Mouse (Mus musculus): ENCODE measurements at regions not wholly inside any gene's neighbourhood (a gene's known extent, or its start where the extent isn't known, plus 50 kb on each side); places are given as distances from the start of the nearest gene placed in this dataset.
A peak's percentile ranks its signal among the peaks of the same experiment; 100 is the strongest.
"Not testable (repeated sequence)": the region's sequence is repeated elsewhere in the genome, so short reads cannot be mapped to it uniquely, and the experiment has no call there.

DNA sequence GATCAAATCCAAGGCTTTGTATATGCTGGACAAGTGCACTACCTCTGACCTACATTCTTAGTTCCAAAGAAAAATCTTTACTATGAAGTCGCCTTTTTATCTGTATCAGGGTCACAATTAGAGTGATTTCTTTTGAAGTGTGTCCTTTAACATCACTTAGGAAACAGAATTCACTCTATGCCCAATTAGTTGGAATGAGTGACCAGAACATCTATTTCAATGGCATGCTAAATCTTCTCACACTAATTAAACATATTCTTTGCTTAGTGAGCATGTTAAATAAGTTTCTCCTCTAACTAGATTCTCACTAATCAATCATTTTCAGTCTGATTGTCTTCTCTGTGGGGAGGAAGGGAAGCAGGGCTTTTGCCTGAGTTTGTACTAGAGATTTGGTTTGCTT, 84.9 kb downstream of the Arl6ip6 start:
- DNase-seq (ENCODE audit: low spot score in 2 of 2), result no peak

DNA sequence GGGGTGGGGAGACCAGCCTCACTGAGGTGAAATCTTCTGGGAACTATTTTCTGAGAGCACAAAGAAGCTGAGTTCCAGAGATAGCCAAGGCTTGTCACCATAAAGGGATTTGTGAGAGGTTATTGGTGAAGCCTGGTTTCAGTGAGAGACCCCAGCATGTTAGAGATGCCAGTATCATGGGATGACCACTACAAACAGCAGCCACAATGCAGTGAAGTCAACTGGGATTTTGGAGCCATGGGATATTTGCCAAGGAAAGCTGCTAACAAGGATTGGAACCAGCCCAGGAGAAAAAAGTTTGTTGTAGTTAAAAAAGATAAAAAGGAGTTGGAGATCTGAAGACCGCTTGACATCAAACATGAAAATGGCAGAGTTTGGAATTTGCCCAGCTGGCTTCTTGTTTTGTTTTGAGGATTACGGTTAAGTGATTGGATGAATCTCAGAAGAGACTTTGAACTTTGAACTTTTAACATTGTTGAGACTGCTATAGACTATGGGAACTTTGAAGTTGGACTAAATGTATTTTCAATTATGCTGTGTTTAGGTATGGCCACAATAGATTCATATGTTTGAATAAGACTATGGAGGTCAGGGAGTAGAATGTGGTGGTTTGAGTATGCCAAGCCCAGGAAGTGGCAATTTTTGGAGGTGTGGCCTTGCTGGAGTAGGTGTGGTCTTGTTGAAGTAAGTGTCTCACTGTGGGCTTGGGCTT, 110.3 kb downstream of the Arl6ip6 start:
- DNase-seq (ENCODE audit: low spot score in 2 of 2), result no peak

DNA sequence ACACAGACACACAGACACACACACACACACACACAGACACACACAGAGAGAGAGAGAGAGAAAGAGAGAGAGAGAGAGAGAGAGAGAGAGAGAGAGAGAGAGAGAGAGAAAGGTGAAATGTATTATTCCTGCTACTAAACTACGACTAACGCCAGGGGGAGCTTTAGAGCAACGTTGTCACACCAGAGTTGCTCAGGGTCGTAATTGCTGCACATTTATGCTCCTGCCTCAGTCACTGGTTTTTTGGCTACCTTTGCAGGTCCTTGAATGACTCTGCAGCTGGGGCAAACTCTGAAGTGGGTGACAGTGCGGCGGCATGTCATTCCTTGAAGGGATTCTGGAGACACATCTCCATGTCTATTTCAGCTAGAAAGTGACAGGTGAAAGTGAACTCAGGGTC, 139.2 kb downstream of the Arl6ip6 start:
- no peak for DNase-seq (ENCODE audit: low spot score in 2 of 2)

DNA sequence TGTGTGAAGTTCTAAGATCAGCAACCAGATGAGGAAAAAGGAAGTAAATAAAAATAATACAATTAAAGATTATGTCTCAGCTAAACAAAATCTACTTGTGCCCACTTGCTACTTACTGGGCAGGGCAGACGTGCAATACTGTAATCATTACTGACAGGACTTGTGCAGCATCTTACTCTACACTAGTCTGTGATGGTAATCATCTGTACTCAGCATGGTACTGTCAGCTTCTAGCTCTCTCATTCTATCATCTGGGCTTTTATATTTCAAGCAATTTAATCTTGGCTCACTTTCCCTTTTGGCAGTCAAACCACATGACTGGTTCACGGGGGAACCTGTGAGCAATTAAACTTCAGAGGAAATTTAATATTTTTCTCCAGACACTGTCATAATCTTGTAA, 167.5 kb downstream of the Arl6ip6 start:
- no peak for DNase-seq (ENCODE audit: low spot score in 2 of 2)

DNA sequence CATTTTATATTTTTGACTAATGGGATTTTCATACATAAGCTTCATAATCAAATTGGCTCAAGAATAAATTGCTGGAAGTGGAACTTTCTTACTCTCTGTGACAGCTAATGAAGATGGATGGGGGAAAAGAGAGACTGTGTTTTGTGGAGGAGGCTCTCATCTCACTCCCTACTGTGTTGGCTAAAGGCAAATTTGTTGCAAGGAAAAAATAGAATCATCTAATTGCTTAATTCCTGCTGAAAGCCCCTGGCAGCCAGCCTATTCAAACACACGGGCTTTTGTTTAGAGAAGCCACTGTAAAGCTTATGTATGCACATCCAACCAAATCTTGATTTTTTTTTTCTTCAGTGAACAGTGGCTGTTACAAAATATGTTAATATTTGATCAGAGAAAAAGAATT, 190.8 kb downstream of the Arl6ip6 start:
- peak in 1 of 2 experiments; percentile 2 for DNase-seq (ENCODE audit: low spot score in 2 of 2)

DNA sequence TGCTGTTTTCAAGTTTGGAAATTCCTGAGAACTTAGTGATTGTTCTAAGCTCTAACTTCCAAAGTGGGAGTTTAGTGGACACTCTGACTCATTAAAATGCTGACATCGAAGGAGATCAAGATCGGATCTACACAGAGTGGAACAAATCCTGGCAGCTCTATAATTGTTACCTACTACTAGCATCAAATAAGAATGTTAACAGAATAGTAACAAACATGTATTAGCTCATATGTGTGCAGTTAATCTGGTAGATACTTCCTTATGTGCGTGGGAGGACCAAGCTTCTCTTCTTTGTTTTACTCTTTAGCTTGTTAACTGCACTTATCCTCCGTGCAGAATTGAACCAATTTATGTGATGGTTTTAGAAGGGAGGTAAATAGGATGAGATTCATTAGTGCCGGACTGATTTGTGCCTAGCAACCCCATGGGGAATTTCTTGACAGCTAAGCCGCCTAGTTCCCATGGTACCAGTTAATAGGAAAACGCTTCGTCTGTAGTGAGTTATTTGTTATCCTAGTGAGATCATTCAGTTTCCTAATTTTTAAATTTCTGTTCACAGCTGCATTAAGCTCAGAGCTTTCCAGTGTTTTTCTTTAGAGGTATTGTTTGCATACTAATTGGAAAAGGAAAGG, 193.1 kb downstream of the Arl6ip6 start:
- DNase-seq (ENCODE audit: low spot score in 2 of 2), result no peak

DNA sequence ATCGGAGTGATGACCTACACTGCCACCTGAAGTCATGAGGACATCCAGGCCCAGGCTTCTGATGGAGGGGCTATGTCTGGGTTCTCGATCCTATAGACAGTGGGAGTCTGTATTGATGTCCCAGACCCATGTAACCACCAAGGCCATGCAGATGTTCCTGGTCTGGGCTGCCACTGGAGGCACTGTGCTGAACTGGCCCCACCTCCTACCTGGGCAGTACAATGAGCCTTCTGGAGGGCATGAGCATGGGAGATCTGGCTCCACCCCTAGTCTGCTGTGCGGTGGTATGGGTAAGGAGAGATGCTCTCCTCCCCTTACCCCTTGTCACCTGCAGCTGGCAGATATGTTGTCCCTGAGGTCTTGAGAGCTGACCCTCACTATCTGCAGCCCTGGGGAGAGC, 197.1 kb downstream of the Arl6ip6 start:
- DNase-seq (ENCODE audit: low spot score in 2 of 2), result no peak

DNA sequence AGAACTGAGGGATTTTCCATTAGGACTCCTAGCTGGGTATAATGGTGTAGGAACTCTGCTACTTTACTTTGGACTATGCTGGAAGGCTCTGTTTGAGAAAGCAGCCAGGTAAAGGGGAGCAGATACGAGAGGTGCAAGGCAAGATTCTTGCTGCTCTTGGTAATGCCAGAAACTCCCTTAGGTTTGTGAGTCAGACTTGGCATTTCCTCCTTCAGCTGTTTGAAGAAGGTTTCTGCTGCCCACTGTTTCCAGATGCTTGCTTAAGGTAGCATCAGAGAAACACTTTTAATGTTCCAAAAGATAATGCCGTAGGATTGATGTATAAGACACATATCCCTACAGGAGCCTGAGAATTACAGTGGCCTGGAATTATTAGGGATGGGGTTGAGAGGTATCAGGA, 222.9 kb downstream of the Arl6ip6 start:
- no peak for DNase-seq (ENCODE audit: low spot score in 2 of 2)

DNA sequence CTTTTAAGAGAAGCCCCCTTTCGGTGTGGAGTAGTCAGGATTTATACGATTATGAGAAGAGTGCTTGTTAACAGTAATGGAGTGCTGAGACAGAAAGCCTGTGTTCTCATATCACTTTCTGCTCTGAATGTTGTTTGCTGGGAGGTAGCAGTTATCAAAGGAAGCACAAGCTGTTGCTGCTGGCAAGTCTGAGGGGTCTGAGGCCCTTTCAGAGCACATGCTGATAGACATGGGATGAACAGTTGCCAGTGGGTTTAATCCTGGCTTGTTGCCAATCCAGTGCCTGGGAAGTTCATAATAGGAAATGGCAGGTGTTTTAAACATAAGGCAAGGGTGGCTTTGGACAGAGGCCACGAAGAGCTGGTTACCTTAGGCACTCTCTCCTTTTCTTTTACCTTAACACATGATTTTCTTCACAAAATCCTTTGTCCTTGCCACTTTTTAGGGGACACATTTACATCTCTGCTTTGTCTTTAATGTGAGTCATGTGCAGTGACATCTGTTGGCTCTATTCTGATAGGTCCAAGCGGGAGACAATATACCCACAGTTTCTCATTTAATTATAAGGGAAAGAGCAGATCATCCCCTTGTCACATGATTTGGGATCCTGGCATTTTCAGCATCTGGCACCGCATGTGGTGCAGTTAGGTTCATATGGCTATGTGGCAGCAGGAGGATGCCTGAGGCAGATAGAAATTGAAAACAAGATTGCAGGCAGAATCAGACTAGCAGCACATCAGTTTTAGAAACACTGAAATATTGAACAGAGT, 245.7 kb downstream of the Arl6ip6 start:
- no peak for DNase-seq (ENCODE audit: low spot score in 2 of 2)

DNA sequence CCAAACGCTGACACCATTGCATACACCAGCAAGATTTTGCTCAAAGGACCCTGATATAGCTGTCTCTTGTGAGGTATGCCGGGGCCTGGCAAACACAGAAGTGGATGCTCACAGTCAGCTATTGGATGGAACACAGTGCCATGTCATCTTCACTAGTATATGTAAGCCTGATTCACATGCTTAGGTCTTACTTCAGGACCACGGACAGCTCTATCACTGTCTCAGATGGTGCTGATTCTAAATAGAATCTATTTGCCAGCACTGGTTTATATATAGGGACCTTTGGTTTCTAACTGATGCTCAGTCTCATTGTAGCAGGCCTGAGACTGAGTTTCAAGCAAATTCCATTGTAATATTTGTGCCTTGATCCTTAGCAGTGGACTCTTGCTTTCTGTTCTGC, 248.8 kb downstream of the Arl6ip6 start:
- DNase-seq (ENCODE audit: low spot score in 2 of 2), result not testable (repeated sequence)

DNA sequence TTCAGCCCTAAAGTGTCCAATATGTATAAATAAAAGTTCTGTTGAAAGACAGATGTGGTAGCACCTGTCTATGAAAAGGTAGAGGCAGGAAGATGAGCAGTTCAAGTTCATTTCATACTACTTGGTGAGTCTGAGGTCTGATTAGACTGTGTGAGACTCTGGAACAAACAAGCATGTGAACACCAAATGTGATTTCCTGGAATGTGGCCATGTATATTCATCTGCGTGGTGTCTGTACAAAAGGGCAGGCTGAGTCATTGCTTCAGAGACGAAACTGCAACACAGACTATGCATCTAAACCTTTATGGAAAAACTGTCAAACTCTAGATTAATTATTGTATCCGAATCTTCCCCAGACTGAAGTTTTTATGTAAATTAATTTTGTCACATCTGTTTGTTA, 268.7 kb downstream of the Arl6ip6 start:
- DNase-seq (ENCODE audit: low spot score in 2 of 2), result no peak

DNA sequence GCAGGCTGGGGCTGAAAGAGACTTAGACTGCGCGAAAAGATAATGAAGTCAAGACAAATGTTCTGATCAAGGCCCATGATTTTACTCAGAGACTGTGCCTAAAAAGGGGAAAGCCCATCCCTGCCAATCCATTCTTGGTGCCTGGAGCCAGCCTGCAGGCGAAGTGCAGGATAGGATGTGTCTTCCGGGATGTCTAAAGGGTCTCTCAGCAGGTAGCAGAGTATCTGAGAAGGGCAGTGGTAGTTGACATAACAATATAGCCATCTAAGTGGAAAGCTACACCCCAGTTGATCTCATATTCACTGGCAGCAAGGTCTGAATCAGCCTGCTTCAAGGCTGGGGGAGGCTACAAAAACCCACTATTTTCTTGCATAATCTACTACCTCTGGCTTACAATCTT, 282.9 kb downstream of the Arl6ip6 start:
- no peak for DNase-seq (ENCODE audit: low spot score in 2 of 2)

DNA sequence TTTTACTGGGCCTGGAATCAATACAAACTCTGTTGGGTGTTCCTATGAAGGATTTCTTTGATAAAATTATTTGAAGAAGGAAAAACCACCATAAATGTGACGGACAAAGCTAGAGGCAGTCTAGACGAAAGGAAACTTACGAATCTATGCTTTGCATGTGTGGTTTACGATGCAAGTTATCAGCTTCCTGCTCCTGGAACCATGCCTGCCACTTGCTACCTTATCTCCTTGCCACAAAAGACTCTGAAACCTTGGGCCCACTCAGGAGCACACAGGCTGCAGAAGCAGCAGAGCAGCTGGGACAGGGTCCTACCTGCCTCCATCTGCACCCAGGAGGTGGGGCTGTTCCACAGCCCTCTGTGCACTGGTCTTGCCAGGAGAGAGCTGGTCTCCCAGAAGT, 287.5 kb downstream of the Arl6ip6 start:
- not testable (repeated sequence) for DNase-seq (ENCODE audit: low spot score in 2 of 2)

DNA sequence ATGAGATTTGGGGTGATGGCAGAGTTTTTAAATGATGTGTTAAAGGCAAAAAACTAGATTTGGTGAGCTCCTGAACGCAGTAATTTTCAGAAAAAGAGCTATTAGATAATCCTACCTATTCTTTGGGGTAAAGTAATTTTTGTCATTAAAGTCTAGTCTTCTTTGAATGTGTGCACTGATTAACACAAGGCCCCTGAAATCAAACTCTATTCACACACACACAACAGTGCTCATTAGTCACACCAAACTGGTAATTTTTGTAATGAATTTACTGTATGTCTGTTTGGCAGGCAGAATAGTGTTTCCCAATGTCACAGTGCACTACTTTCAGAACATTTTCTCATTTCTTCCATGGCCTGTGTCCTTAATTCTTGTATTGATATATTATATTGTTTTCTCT, 296.8 kb downstream of the Arl6ip6 start:
- DNase-seq (ENCODE audit: low spot score in 2 of 2), result no peak

DNA sequence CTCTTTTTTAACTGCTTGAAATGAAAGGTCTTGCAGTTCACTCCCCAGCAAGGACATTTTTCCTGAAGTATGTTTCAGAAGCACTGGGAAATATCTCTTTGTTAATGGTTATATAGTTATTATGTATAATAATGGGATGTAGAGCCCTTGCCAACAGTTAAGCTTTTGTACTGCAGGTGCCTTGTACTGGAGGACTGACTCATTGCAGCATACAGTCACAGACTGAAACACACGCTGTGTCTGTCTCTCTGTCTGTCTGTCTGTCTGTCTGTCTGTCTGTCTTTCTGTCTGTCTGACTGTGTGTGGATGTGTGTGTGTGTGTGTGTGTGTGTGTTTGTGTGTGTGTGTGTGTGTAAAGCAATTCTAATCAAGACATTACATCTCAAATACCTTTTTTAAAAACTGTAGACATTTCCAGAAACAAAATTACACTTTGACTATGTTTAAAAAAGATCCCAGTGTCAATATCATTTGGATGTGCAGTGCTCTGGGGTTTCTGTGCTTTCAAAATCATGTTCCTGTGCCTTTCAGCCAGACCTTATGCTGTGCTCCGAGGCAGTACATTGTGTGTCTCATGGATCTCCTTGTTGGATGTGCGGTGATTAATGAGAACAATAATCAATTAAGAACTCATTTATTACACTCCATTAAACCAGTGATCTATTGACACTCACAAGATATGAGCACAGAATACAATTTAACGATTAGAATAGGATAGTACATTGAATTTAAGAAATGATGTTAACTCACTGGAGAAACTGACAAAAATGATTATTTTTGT, 299.5 kb downstream of the Arl6ip6 start:
- DNase-seq (ENCODE audit: low spot score in 2 of 2), result no peak

DNA sequence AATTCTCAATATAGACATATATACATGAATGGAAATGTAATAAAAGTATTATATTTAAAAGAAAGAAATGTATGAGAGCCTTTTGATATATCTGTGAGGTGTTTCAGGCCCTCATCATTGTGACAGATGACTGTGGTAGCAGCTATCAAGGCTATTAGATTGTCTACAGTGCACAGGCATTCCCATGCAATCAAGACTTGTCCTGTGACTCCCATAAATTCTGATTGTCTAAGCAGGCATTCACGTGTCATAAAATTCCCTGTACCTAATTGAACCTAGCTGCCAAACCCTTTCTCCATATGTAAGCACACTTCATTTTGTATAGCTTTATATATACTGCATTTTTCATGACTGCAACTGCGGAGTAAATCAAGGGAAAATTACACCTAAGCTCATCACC, 301.3 kb downstream of the Arl6ip6 start:
- DNase-seq (ENCODE audit: low spot score in 2 of 2), result no peak

DNA sequence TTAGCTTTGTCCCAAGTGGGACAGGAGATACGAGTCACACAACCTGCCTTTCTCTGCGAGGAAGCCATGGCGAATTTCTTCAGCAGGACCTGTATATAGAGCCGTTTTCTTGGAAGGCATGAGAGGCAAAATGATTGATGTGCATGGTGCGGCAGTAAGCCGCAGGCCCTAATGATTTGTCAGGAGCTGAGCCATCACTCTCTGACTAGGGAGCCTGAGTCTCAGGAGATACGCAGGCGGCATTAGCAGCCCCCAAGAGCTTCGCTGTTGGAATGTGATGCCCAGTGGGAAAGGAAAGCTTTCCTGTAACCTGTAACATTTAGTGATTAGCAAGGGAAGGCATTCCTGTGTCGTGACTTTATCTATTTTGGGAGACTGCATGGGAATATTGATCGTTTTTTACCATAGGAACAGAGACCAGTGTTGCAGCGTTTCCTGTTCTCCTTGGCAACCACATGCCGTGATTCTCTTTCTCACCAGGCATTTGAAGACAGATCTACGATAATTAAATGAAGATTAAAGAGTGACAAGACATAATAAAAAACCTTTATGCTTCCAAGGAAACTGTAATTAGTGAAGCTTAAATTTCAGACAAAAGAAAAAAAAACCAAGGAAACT, 310.2 kb downstream of the Arl6ip6 start:
- DNase-seq (ENCODE audit: low spot score in 2 of 2), result no peak

DNA sequence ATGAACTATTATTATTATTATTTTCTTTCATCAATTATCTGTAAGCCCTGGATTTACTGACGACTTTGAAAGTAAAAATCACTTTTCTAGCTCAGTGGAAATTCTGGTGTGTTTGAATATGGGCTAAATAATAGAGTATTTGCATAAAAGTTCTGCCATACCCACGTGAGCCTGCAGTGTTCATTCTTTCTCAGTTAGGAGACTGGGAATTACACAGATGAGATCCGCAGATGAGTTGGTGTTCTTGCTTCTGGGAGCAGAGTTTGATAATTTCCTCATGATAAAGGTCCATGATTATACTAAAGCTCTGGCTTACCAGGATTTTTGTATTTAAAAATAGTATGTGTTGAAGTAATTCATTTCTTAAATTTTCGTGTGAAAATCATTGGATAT, 310.7 kb downstream of the Arl6ip6 start:
- DNase-seq (ENCODE audit: low spot score in 2 of 2), result no peak

DNA sequence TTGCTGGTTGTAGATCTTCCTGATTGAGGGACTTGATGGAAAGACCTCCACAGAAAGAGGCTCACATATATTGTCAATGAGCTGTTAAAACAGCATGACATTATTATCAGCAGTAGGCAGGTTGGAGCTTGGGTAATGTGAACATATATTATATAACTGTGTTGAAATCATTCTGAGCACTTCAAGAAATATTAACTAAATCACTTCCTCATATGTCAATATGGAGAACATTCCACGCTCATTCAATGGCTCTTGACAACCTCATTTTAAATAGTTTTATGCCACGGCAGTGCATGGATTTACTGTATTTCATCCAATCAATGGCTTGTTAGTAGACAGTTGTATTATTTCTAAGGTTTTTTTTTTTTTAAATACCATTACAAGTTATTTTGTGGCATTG, 350.6 kb downstream of the Arl6ip6 start:
- no peak for DNase-seq (ENCODE audit: low spot score in 2 of 2)

DNA sequence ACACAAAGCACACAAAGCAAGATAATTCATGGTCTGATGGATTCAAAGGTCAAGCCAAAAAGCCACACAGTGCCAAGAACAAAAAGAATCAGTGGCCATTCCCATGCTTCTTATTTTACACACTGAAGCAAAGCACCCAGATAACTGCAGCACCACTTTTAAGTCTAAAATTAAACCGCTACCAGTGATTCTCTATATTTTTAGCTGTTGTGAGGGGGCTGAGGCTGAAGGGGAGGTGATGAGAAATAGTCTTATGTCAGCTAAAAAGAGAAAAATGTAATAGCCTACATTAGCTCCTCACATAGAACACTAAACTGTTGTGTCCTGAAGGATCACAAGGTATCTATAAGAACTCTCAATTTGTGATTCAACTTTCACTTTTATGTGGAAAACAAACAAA, 382.5 kb downstream of the Arl6ip6 start:
- DNase-seq (ENCODE audit: low spot score in 2 of 2), result no peak

DNA sequence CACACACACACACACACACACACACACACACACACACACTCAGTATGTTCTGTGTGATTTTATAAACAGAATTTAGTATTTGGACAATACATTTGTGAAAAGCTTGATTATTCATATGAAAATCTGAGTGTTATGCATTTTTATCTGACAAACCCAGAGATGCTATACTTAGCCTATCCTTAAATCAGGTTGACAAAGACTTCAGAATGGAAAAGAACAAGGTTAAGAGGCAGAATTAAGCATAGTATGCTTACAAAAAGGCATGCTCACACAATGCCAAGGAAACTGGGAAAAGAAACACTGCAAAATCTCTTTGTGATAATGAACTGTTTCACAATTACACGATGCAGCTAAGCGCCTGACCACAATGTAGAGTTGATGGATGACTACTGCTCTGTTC, 414.3 kb downstream of the Arl6ip6 start:
- no peak for DNase-seq (ENCODE audit: low spot score in 2 of 2)

DNA sequence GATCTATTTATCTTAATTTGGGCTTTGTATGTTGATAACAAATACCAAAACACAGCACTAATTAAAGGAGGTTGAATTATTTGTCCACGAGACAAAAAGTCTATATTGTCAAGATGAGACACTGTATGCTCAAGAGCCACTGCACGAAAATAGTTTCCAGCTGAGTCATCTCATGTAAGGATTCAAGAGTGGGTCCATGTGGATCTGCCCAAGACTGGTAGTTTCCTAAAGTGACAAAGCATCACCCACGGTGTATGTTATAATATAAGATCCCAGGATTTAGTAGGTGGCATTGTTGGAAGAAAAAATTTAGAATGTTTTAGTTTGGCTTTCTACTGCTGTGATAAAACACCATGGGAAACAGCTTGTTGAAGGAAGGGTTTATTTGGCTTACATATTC, 428.2 kb downstream of the Arl6ip6 start:
- no peak for DNase-seq (ENCODE audit: low spot score in 2 of 2)
